Mouse (Mus musculus) spleen, postnatal 36 days (tissue): ENCODE data around the gene Rala.

ENCODE experiments used
- DNase-seq, 2 experiments: peaks; one replicate each; pipeline ENCODE4 v3.0.0; 2022; ENCODE audit warnings: low spot score in 2 of 2, mixed read lengths in 1 of 2

Rala gene

GRCm38 (mm10) chr13:17884211-17884610 is 59.8 kb downstream of the Rala start:
- no peak for DNase-seq

GRCm38 (mm10) chr13:17879061-17879460 is 65.0 kb downstream of the Rala start:
- DNase-seq = peak in 1 of 2 experiments; percentile 4

GRCm38 (mm10) chr13:17866741-17867140 is 77.3 kb downstream of the Rala start:
- DNase-seq = no peak

DNA sequence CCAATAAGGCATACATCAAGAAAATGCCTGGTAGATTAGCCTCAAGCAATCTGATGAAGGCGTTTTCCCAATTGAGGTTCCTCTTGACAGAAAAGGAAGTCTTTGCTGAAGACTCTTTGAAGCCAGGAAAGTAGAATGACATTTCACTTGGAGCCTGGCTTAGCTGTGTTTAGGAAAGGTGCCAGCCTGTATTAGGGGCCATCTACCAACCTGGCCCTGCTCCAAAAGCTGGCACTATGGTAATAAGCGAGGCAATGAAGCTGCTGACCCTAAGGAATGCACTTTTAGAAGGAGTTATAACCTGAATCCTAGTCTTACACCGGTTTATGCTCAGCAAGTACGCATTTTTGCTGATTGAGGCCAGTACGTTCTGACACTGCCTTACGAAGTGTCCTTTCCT is 83.5 kb downstream of the Rala start:
- DNase-seq = no peak

DNA sequence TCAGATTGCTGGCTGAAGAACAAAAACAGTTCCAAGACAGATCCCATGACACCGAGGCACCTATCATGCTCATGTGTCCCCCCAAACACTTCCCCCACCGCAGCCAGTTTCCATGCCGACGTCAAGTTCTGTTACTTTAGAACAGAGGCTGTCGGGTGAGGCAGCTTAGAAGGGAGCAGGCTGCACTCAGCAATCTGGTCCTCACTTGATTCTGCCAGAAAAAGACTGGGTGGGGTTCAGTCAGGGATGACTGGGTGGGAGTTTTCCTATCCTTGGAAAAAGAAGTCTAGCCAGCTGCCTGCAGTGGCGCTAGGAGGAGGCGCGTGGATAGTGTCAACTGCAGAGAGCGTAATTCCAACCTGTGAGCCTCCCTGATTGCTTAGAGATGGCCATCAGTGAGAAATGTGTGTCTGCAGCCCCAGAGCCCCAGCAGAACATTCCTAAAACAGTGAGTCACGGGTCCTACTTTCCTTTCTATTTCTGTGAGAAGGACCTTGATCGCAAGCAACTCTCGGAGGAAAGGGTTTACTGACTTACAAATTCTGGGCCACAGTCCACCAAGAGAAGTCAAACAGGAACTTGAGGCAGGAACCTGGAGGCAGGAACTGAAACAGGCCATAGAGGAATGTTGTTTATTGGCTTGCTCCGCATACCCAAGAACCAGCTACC is 84.5 kb downstream of the Rala start:
- DNase-seq = no peak

GRCm38 (mm10) chr13:17857046-17857445 is 87.0 kb downstream of the Rala start:
- no peak for DNase-seq

GRCm38 (mm10) chr13:17855492-17856138 is 88.4 kb downstream of the Rala start:
- DNase-seq = no peak

- DNase-seq = no peak
Observed at GRCm38 (mm10) chr13:17854755-17855154, 89.3 kb downstream of the Rala start.

GRCm38 (mm10) chr13:17843336-17843735 is 100.7 kb downstream of the Rala start:
- no peak for DNase-seq

DNA sequence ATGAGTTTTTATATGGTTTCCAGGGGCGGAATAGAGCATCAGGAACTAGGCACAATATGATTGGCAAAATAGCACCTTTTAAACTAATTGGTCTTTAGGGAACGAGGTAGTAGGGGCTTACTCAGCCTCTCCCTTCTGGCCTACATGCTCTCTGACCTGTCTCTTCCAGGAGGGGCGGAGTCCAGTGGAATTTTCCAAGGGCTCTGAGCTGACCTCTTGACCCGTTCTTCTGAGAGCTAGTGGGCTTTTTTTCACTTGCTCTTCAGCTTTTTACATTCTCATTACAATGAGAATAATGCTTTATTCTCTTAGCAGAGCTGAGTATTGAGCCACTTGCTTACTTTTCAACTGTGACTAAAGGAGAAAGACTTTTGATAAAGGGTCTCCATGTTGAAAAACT is 101.3 kb downstream of the Rala start:
- no peak for DNase-seq

DNA sequence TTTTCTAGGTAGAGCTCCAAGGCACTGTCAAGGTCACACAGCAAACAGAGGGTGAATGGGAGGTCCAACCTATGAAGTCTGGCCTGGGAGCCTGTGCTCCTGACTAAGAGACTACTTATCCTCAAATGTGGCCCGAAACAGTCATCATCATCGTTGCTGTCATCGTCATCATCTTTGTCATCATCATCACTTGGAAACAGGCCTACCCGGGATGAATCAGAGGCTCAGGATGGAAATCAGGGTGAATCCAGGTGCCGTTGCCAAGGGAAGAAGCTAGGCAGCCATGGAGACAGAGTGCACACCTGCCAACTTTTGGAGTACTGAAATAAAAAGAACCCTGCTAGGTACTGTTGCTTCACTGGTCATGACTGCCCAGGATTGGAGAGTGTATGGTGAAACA is 104.9 kb downstream of the Rala start:
- DNase-seq = no peak

- peak; percentile 51 to 69 for DNase-seq
Observed at GRCm38 (mm10) chr13:17838484-17838851, 105.6 kb downstream of the Rala start.

- no peak for DNase-seq
Observed at GRCm38 (mm10) chr13:17837610-17838483, 106.2 kb downstream of the Rala start.

- no peak for DNase-seq
Observed at GRCm38 (mm10) chr13:17836808-17837207, 107.2 kb downstream of the Rala start.

DNA sequence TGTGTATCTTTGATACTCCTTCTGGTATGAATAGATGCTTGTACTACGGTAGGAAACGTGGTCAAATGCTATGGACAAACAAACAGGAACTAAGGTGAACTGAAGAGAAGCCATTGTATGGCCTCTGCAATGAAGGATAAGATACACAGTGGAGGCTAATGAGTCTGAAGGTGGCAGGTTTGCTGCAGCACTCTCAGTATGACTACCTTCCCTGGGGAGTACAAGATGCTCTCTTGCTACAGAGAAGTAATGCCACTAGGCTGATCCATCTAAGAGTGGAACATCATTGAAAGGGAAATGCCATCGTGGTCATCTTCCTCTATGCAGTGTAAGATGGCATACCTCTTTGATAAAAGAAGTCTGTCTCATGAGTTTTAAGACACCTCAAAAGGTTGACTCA is 111.1 kb downstream of the Rala start:
- DNase-seq = no peak
